Mouse (Mus musculus) heart, adult 11 months (tissue): ENCODE measurements around the gene Gm43191.

Experiments used
- DNase-seq: peaks from one replicate; pipeline ENCODE4 v3.0.0; 2022

The Gm43191 gene

DNA sequence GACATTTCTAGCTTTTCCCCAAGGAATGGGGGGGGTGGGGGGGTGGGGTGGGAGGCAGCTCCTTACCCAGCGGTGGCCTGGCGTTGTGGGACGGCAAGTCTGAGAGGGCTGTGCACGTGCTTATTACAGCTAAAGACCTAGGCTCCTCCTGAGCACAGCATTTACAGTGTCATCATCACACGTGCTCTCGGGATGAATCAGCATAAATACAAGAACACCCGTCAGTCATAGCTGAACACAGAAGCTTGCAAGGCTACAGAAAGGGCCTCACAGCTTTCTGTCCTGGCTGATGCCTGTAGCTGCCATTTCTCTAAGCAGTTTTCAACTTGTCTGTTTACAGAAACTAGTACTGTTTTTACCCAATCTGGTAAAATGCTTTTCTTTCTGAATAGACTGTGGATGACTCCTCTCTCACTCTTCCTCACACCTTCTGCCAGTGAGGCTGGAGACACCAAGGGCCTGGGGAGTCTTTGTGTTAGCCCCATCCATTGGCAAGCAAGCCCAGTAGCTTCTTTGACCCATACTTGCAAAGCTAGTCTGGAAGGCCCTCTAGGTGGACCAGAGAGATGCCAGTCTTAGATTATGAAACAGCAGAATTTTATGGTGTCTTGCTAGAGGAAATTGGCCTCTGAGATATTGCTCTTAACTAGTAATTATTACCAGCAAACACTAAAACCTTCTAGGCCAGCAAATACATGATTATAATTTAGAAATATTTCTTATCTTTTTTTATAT lies 60.3 kb downstream of the Gm43191 start:
- DNase-seq = no peak

GRCm38 (mm10) chr3:116618855-116619254 lies 62.2 kb downstream of the Gm43191 start:
- DNase-seq = peak; percentile 8

GRCm38 (mm10) chr3:116615318-116616068 lies 65.6 kb downstream of the Gm43191 start:
- DNase-seq = no peak

GRCm38 (mm10) chr3:116614295-116614892 lies 66.7 kb downstream of the Gm43191 start, which contains the start of gene Trmt13:
TSS of gene Trmt13 (minus strand) at chr3:116614587.
- peak; percentile 94 for DNase-seq

DNA sequence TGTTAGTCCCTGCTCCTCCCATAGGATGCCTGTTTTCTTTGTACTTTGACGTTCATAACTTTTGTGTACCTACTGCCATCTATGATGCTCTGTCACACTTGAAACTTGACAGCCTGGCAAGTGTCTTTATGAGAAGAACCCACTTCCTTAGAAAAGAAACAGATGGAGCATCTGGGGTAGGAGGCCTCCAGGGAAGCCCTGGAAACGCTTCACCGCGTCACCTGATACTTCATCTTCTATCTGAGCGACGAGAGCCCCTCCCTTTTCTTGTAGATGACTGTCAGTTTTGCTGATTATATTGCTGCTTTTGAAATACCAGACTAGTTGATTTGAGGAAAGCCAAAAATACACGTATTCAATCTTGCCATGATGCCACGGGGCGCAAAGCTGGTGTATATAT lies 76.5 kb downstream of the Gm43191 start:
- no peak for DNase-seq

- DNase-seq = no peak
Measured at GRCm38 (mm10) chr3:116601781-116602180, 79.3 kb downstream of the Gm43191 start.

DNA sequence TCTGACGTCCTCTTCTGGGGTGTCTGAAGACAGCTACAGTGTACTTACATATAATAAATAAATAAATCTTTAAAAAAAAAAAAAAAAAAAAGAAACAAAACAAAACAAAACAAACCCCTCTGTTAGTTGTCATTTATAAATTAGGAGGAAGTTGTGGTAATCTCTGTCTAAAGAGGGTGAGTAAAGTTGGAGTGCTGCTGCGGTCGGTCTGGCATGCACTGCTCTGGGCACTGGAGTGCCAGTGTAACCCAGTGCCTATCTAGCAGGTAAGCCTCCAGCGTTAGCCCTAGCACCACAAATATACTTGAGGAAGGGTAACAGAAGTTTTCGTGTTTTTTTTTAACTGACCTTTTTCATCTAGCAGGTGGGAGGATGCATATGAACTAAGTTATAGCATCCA lies 80.1 kb downstream of the Gm43191 start:
- DNase-seq = no peak

GRCm38 (mm10) chr3:116599705-116600104 lies 81.4 kb downstream of the Gm43191 start:
- no peak for DNase-seq

DNA sequence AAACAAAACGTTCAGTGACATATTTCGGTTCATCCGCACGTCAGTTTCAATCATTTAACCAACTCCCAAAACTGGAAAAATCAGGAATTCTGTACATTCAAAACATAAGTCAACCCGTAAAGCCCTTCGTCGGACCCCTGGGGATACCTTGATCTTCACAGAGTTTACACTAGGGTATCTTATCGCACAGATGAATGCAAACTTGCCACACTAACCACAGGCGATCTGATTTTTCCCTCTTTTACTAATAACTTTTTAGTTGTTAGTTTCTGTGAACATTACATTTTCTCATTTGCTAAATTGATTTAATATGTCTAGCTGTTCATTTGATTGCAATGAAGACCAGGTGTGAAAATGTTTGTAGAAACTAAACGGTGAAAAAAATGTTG lies 85.5 kb downstream of the Gm43191 start:
- DNase-seq = no peak

DNA sequence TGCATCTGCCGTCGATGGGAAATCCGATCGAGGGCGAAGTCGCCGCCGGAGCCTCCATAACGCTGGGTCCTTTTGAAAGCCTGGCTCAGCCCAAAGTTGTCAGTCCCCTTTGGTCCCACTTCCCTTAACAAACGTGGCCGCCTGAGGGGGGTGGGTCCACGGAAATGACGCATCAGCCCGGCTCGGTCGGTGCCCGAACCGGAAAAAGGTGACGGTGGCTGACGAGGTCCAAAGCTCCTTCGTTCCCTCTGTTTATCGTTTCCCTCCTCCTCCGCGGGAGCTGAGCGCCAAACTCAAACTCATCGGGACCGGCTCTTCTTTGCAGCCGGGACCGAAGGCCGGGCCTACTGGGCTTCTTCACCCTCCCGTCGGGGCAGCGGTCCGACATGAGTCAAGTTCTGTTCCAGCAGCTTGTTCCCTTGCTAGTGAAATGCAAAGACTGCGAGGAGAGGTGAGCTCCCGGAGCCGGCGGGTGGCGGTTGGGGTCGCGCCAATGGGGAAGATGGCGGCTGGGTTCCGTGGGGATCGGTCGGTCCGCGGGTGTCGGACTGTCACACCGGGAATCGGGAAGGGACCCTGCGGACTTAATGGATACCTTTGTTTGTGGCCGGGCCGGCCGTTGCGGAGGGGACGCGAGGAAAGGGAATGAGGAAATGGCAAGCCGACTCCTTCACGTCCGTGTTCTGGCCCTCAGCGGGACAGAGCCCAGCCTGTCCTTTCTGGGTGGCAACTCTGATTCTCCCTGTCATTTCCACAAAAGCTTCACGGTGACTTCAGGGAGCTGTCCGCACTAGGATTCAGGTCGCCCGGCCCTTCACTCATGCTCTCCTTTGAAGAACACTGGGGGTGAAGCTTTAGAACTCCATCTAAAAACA lies 86.1 kb downstream of the Gm43191 start, which contains the start of gene Sass6:
Gene Sass6 (plus strand): TSS at position 255 of the 875 bp plus-strand sequence.
- peak; percentile 100 for DNase-seq

GRCm38 (mm10) chr3:116594076-116594727 lies 86.9 kb downstream of the Gm43191 start:
- DNase-seq = no peak
